Mouse (Mus musculus) hindbrain, embryonic 16.5 days (tissue): ENCODE results near the gene Tmprss9. TPM values are rescaled to one million over a fixed set of nuclear protein-coding genes. Genes with fewer than 3 reads are reported as not detected.

Experiments
- ATAC-seq: fragments of 200-750 bp; cut with Nextera tagmentation; 2 replicates; pipeline ENCODE4 v1.8.0; 2017; ENCODE audit warnings: moderate TSS enrichment, moderate library complexity
- H3K27ac ChIP-seq: fragments of 300-500 bp; sonication (generic); 2 replicates; pipeline ENCODE4 v1.5.1; 2014; ENCODE audit warnings: low read depth, mild to moderate bottlenecking, control low read depth, low read length, moderate library complexity
- H3K27me3 ChIP-seq: fragments of 300-500 bp; sonication (generic); replicated peaks from 2 replicates; pipeline ENCODE4 v1.6.1; 2014; ENCODE audit warnings: low read length; ENCODE audit not compliant: control insufficient read depth, insufficient read depth
- H3K36me3 ChIP-seq: fragments of 300-500 bp; sonication (generic); 2 replicates; pipeline ENCODE4 v1.6.1; 2014; ENCODE audit warnings: mild to moderate bottlenecking, low read length, moderate library complexity, mixed read lengths; ENCODE audit not compliant: control insufficient read depth, insufficient read depth
- H3K4me1 ChIP-seq: fragments of 300-500 bp; sonication (generic); 2 replicates; pipeline ENCODE4 v1.6.1; 2014; ENCODE audit warnings: low read depth, low read length; ENCODE audit not compliant: control insufficient read depth, insufficient read depth
- H3K4me2 ChIP-seq: fragments of 300-500 bp; sonication (generic); 2 replicates; pipeline ENCODE4 v1.6.1; 2014; ENCODE audit warnings: mild to moderate bottlenecking, low read length, control low read depth, moderate library complexity
- H3K4me3 ChIP-seq: fragments of 300-500 bp; sonication (generic); 2 replicates; pipeline ENCODE4 v1.5.1; 2014; ENCODE audit warnings: mild to moderate bottlenecking, low read length, control low read depth, moderate library complexity
- H3K9ac ChIP-seq: fragments of 300-500 bp; sonication (generic); 2 replicates; pipeline ENCODE4 v1.6.1; 2014; ENCODE audit warnings: low read depth, mild to moderate bottlenecking, control low read depth, low read length, moderate library complexity
- H3K9me3 ChIP-seq: fragments of 300-500 bp; sonication (generic); 2 replicates; pipeline ENCODE4 v1.6.1; 2014; ENCODE audit warnings: mild to moderate bottlenecking, low read length, moderate library complexity; ENCODE audit not compliant: control insufficient read depth
- WGBS: fragments of 180-500 bp; shearing (Covaris S2); extraction: QIAGEN DNeasy Blood & Tissue Kit; methylation state at CpG from one replicate; pipeline ENCODE4 v1.1.7; 2014; 5-methylcytosine and 5-hydroxymethylcytosine counted together
- polyA plus RNA-seq: library from polyadenylated mRNA; unstranded; fragments of >200 nt; fragmentation: Nextera tagmentation; extraction: Ambion mirVana; gene quantifications from 2 replicates; pipeline ENCODE4 v1.2.1, GENCODE M21; 2015

The Tmprss9 gene
- polyA plus RNA-seq, 1 experiment from 2014 or later = 0.13 TPM

GRCm38 (mm10) chr10:80848571-80848970 lies 23.1 kb upstream of the Tmprss9 start:
- no peak overlapping the region for H3K4me2 ChIP-seq
- peaks cover 9% of the 10 kb centered on the region for H3K4me1 ChIP-seq
- 13% methylated on average over 10 of the region's 10 CpGs for WGBS

GRCm38 (mm10) chr10:80854913-80855748 lies 16.5 kb upstream of the Tmprss9 start, which contains the start of the genes Lsm7 and Sppl2b:
Lsm7 (minus strand) TSS chr10:80855209.
Sppl2b (plus strand) TSS chr10:80855275.
- peak; percentile 87 for ATAC-seq

More at GRCm38 (mm10) chr10:80848571-80848970, 23.1 kb upstream of the Tmprss9 start:
- Histone ChIP-seq H3K36me3 (peaks cover 21% of the 10 kb centered on the region), H3K27ac (no peak overlapping the region), H3K9me3 (no peaks in the 10 kb centered on the region), H3K9ac (no peak overlapping the region), H3K27me3 (peaks cover 9% of the 10 kb centered on the region), H3K4me3 (no peak overlapping the region)
- no peak for ATAC-seq

GRCm38 (mm10) chr10:80855749-80856073 lies 15.9 kb upstream of the Tmprss9 start:
- H3K9ac ChIP-seq = peak overlapping the region; percentile 89
- H3K36me3 ChIP-seq = peaks cover 21% of the 10 kb centered on the region
- H3K27ac ChIP-seq = no peak overlapping the region
- peaks cover 37% of the 10 kb centered on the region for H3K4me1 ChIP-seq
- ATAC-seq = no peak
- no peaks in the 10 kb centered on the region for H3K27me3 ChIP-seq
- no peaks in the 10 kb centered on the region for H3K9me3 ChIP-seq
- 25% methylated on average over 11 of the region's 11 CpGs for WGBS
- H3K4me3 ChIP-seq = peak overlapping the region; percentile 76
- H3K4me2 ChIP-seq = peak overlapping the region; percentile 98

More at GRCm38 (mm10) chr10:80854913-80855748, 16.5 kb upstream of the Tmprss9 start, which contains the start of the genes Lsm7 and Sppl2b:
- H3K9ac ChIP-seq = peak within 1 kb of the TSS; percentile 89
- no peaks in the 10 kb centered on the region for H3K27me3 ChIP-seq
- H3K4me3 ChIP-seq = peak within 1 kb of the TSS; percentile 76
- peaks cover 37% of the 10 kb centered on the region for H3K4me1 ChIP-seq
- peaks cover 21% of the 10 kb centered on the region for H3K36me3 ChIP-seq
- peak within 1 kb of the TSS; percentile 98 for H3K4me2 ChIP-seq
- peak within 1 kb of the TSS; percentile 75 for H3K27ac ChIP-seq
- H3K9me3 ChIP-seq = no peaks in the 10 kb centered on the region
- under 1% methylated on average over 73 of the region's 81 CpGs for WGBS

GRCm38 (mm10) chr10:80856267-80856666 lies 15.4 kb upstream of the Tmprss9 start:
- Histone ChIP-seq H3K9ac (peak overlapping the region; percentile 89; the same call in 1 of the 2 replicates), H3K4me2 (peak overlapping the region; percentile 98), H3K27ac (0 out of 2 replicates have a peak overlapping the region, but pooled peaks have one; percentile 19), H3K9me3 (no peaks in the 10 kb centered on the region), H3K36me3 (peaks cover 16% of the 10 kb centered on the region), H3K27me3 (no peaks in the 10 kb centered on the region), H3K4me1 (peaks cover 37% of the 10 kb centered on the region), H3K4me3 (peak overlapping the region; percentile 76)
- ATAC-seq = no peak
- WGBS = 71% methylated on average over 3 of the region's 3 CpGs

GRCm38 (mm10) chr10:80856908-80857307 lies 14.7 kb upstream of the Tmprss9 start:
- H3K27me3 ChIP-seq = no peaks in the 10 kb centered on the region
- ATAC-seq = no peak
- peak overlapping the region; percentile 38 for H3K9ac ChIP-seq
- WGBS = 78% methylated on average over 5 of the region's 5 CpGs
- H3K27ac ChIP-seq = peak overlapping the region; percentile 39; the same call in 1 of the 2 replicates
- no peaks in the 10 kb centered on the region for H3K9me3 ChIP-seq
- peaks cover 12% of the 10 kb centered on the region for H3K36me3 ChIP-seq
- H3K4me1 ChIP-seq = peaks cover 37% of the 10 kb centered on the region
- peak overlapping the region; percentile 98 for H3K4me2 ChIP-seq
- H3K4me3 ChIP-seq = no peak overlapping the region

GRCm38 (mm10) chr10:80857386-80857785 lies 14.3 kb upstream of the Tmprss9 start:
- H3K4me3 ChIP-seq = no peak overlapping the region
- H3K36me3 ChIP-seq = peaks cover 8% of the 10 kb centered on the region
- peak overlapping the region; percentile 38 for H3K9ac ChIP-seq
- peak; percentile 50 for ATAC-seq
- H3K4me2 ChIP-seq = peak overlapping the region; percentile 98
- H3K9me3 ChIP-seq = no peaks in the 10 kb centered on the region
- peak overlapping the region; percentile 64 for H3K27ac ChIP-seq
- no peaks in the 10 kb centered on the region for H3K27me3 ChIP-seq
- WGBS = 26% methylated on average over 8 of the region's 8 CpGs
- H3K4me1 ChIP-seq = peaks cover 37% of the 10 kb centered on the region

- no peaks in the 10 kb centered on the region for H3K27me3 ChIP-seq
- H3K36me3 ChIP-seq = peaks cover 6% of the 10 kb centered on the region
- no peak overlapping the region for H3K4me3 ChIP-seq
- ATAC-seq = no peak
- H3K9me3 ChIP-seq = no peaks in the 10 kb centered on the region
- 54% methylated on average over 3 of the region's 3 CpGs for WGBS
- H3K4me1 ChIP-seq = peaks cover 37% of the 10 kb centered on the region
- H3K27ac ChIP-seq = peak overlapping the region; percentile 64
- H3K9ac ChIP-seq = peak overlapping the region; percentile 38; the same call in 1 of the 2 replicates
- no peak overlapping the region; the same call in 1 of the 2 replicates for H3K4me2 ChIP-seq
Measured at GRCm38 (mm10) chr10:80857848-80858247, 13.8 kb upstream of the Tmprss9 start.

- Histone ChIP-seq H3K36me3 (peaks cover under 1% of the 10 kb centered on the region; the same call in 1 of the 2 replicates), H3K4me2 (no peak overlapping the region), H3K4me1 (peaks cover 36% of the 10 kb centered on the region), H3K9me3 (no peaks in the 10 kb centered on the region), H3K4me3 (no peak overlapping the region), H3K9ac (no peak overlapping the region; the same call in 1 of the 2 replicates), H3K27me3 (no peaks in the 10 kb centered on the region), H3K27ac (no peak overlapping the region; the same call in 1 of the 2 replicates)
- ATAC-seq = no peak
- WGBS = 85% methylated on average over 7 of the region's 7 CpGs
Measured at GRCm38 (mm10) chr10:80858350-80858935, 13.2 kb upstream of the Tmprss9 start.

GRCm38 (mm10) chr10:80862305-80862704 lies 9.3 kb upstream of the Tmprss9 start:
- Histone ChIP-seq H3K36me3 (peaks cover 9% of the 10 kb centered on the region; the same call in 1 of the 2 replicates), H3K27me3 (no peaks in the 10 kb centered on the region), H3K27ac (no peak overlapping the region), H3K4me1 (peaks cover 9% of the 10 kb centered on the region), H3K4me3 (no peak overlapping the region), H3K4me2 (no peak overlapping the region), H3K9me3 (no peaks in the 10 kb centered on the region), H3K9ac (no peak overlapping the region)
- ATAC-seq = no peak
- WGBS = 92% methylated on average over 5 of the region's 5 CpGs
